In the genomic region with DNA sequence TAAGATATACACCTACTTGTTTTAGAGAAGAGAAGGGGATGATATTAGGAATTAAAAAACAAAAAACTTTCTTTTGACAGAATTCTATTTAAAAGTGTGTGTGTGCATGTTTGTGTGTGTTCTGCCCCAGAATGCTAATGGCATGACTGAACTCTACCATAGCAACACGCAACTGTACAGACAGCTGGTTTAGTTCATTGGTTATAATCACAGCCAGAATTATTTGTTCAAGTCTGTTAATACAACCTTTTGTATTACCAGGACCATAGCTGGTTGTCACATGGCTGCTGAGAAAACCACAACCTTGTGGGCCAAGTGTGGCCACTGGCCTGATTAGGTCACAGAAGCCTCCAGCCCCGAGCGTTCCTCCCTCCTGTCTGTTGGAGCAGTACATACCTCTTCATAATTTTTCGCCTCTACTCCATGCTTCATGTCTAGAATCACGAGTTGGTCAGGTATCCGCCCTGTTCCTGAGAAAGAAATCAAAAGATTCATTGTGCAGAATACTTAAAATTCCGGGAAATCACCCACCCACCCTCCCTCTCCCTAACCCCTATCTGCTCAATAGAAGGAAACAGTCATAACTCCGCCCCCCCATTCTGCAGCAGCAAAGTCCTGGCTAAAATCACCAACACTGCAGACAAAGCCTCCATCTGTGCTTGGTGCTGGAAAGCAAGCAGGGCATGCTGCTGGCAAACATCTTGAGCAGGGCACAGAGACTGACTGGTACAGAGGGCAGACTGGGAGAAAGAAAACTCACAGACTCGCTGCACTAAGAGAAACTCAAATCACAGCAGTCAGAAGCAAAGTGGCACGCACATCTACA, we compare ENCODE assay signal across 8 mouse cellular contexts. TPM values are rescaled to one million over a fixed set of nuclear protein-coding genes. Genes with fewer than 3 reads are reported as not detected.
DNase-seq lines count a peak whose midpoint lies in the region; ATAC-seq and TF ChIP-seq lines count a peak whose summit lies in the region.

No protein-coding gene starts in this region.

- no peak overlapping the region for H3K9ac ChIP-seq in embryonic facial prominence, embryonic 13.5 days
- no peak overlapping the region for H3K9ac ChIP-seq in hindbrain, embryonic 13.5 days
- H3K9ac ChIP-seq in limb, embryonic 14.5 days (ENCODE audit: low read depth, low read length, severe bottlenecking) = no peak overlapping the region

- H3K4me3 ChIP-seq in embryonic facial prominence, embryonic 13.5 days = no peak overlapping the region
- no peak overlapping the region for H3K4me3 ChIP-seq in hindbrain, embryonic 13.5 days
- no peak overlapping the region for H3K4me3 ChIP-seq in limb, embryonic 14.5 days (replicated peaks; ENCODE audit: low read length)

- H3K27ac ChIP-seq in embryonic facial prominence, embryonic 13.5 days = peak overlapping the region; percentile 73
- H3K27ac ChIP-seq in hindbrain, embryonic 13.5 days = peak overlapping the region; percentile 76
- peak overlapping the region; percentile 45; the same call in 1 of the 2 replicates for H3K27ac ChIP-seq in limb, embryonic 14.5 days (replicated peaks; ENCODE audit: low read depth, low read length)

- peaks cover 47% of the 10 kb centered on the region for H3K36me3 ChIP-seq in embryonic facial prominence, embryonic 13.5 days
- peaks cover 45% of the 10 kb centered on the region for H3K36me3 ChIP-seq in hindbrain, embryonic 13.5 days
- peaks cover 50% of the 10 kb centered on the region for H3K36me3 ChIP-seq in limb, embryonic 14.5 days (ENCODE audit: control insufficient read depth, insufficient read depth, low read length)

- peak; percentile 48; the same call in 1 of the 2 replicates for ATAC-seq in embryonic facial prominence, embryonic 13.5 days (ENCODE audit: insufficient number of reproducible peaks, insufficient read depth, low FRiP score, low TSS enrichment, low read depth)
- peak; percentile 52; the same call in 1 of the 2 replicates for ATAC-seq in hindbrain, embryonic 13.5 days (ENCODE audit: low FRiP score)
- no peak for ATAC-seq in limb, embryonic 14.5 days (ENCODE audit: low FRiP score, low read depth)
- no peak for ATAC-seq in inflammation-experienced regulatory T-cells, adult 6 months

- peaks cover 7% of the 10 kb centered on the region; the same call in 1 of the 2 replicates for H3K4me1 ChIP-seq in embryonic facial prominence, embryonic 13.5 days
- H3K4me1 ChIP-seq in hindbrain, embryonic 13.5 days (replicated peaks) = no peaks in the 10 kb centered on the region
- H3K4me1 ChIP-seq in limb, embryonic 14.5 days (ENCODE audit: control insufficient read depth, insufficient read depth, low read length) = no peaks in the 10 kb centered on the region; the same call in 1 of the 2 replicates

- no peak overlapping the region for H3K4me2 ChIP-seq in embryonic facial prominence, embryonic 13.5 days
- H3K4me2 ChIP-seq in hindbrain, embryonic 13.5 days = no peak overlapping the region
- no peak overlapping the region for H3K4me2 ChIP-seq in limb, embryonic 14.5 days (replicated peaks; ENCODE audit: low read depth, low read length, severe bottlenecking)

- WGBS in embryonic facial prominence, embryonic 13.5 days = 65% methylated on average over 10 of the region's 10 CpGs
- 63% methylated on average over 10 of the region's 10 CpGs for WGBS in hindbrain, embryonic 13.5 days
- WGBS in limb, embryonic 14.5 days = 78% methylated on average over 10 of the region's 10 CpGs

- H3K9me3 ChIP-seq in embryonic facial prominence, embryonic 13.5 days = no peaks in the 10 kb centered on the region
- H3K9me3 ChIP-seq in hindbrain, embryonic 13.5 days = no peaks in the 10 kb centered on the region
- no peaks in the 10 kb centered on the region for H3K9me3 ChIP-seq in limb, embryonic 14.5 days (ENCODE audit: control insufficient read depth, low read length)

- TF ChIP-seq POLR2A in limb, embryonic 14.5 days (IDR thresholded peaks at IDR 0.05; ENCODE audit: borderline replicate concordance, extremely low read depth, insufficient read depth, insufficient read length) = no peak

- peak; percentile 74 for DNase-seq in layer of hippocampus, adult 11-12 months (ENCODE audit: low spot score)
- DNase-seq in layer of hippocampus, adult 9-10 months (ENCODE audit: low spot score) = no peak
- no peak for DNase-seq in limb, embryonic 14.5 days (ENCODE audit: low spot score)
- DNase-seq in urinary bladder, postnatal 10 days (ENCODE audit: low spot score) = no peak
- no peak for DNase-seq in gastrocnemius, adult 18-20 months (ENCODE audit: low spot score)

- no peaks in the 10 kb centered on the region for H3K27me3 ChIP-seq in embryonic facial prominence, embryonic 13.5 days
- no peaks in the 10 kb centered on the region for H3K27me3 ChIP-seq in hindbrain, embryonic 13.5 days
- H3K27me3 ChIP-seq in limb, embryonic 14.5 days (ENCODE audit: control insufficient read depth, insufficient read depth, low read length) = no peaks in the 10 kb centered on the region

RNA-seq across cellular contexts. Expression of a gene that starts 11.5 kb away (rescaled TPM):
- 26.4 and 28.7 TPM in 2 replicates for polyA plus RNA-seq in embryonic facial prominence, embryonic 13.5 days (2015; fragmentation: Nextera tagmentation; extraction: Ambion mirVana)
- 12.8 and 13.7 TPM in 2 replicates for polyA plus RNA-seq in hindbrain, embryonic 13.5 days (2015; fragmentation: Nextera tagmentation; extraction: Ambion mirVana)
- 47.4 and 49.0 TPM in 2 replicates for polyA plus RNA-seq in limb, embryonic 14.5 days (2012; rRNA removed)
- 22.0 and 22.2 TPM in 2 replicates for polyA plus RNA-seq in limb, embryonic 14.5 days (2014; fragmentation: Nextera tagmentation; extraction: Ambion mirVana)
- polyA plus RNA-seq in inflammation-experienced regulatory T-cells, adult 6 months (2017; shearing (Covaris generic)) = 10 to 100 TPM in 2 of 3 experiments, 1 to 10 TPM in 1; 9.7 to 13.6 (median 10.8) TPM
- 100 to 1,000 TPM; 107 to 116 TPM for total RNA-seq in gastrocnemius, adult 18-20 months (2021)

RNA-seq across cellular contexts. Expression of a gene that starts 24.0 kb away (rescaled TPM):
- 298 and 306 TPM in 2 replicates for polyA plus RNA-seq in embryonic facial prominence, embryonic 13.5 days (2015; fragmentation: Nextera tagmentation; extraction: Ambion mirVana)
- 198 TPM in 2 replicates for polyA plus RNA-seq in hindbrain, embryonic 13.5 days (2015; fragmentation: Nextera tagmentation; extraction: Ambion mirVana)
- 213 and 222 TPM in 2 replicates for polyA plus RNA-seq in limb, embryonic 14.5 days (2012; rRNA removed)
- polyA plus RNA-seq in limb, embryonic 14.5 days (2014; fragmentation: Nextera tagmentation; extraction: Ambion mirVana) = 394 and 398 TPM in 2 replicates
- polyA plus RNA-seq in inflammation-experienced regulatory T-cells, adult 6 months (2017; shearing (Covaris generic)) = 100 to 1,000 TPM; 186 to 239 (median 213) TPM
- 100 to 1,000 TPM; 121 to 123 TPM for total RNA-seq in gastrocnemius, adult 18-20 months (2021)

Comparison
In these comparisons a context has a peak if more than half of its experiments do, and no peak if none do; other contexts are left out.
1. ATAC-seq: peak in embryonic facial prominence, embryonic 13.5 days (single experiment) and hindbrain, embryonic 13.5 days (single experiment); none in limb, embryonic 14.5 days (single experiment) and inflammation-experienced regulatory T-cells, adult 6 months (single experiment).
2. Peak in every context shown above with its lines, with median percentiles within 50 percentile points of each other: H3K27ac ChIP-seq.